Mouse (Mus musculus) heart, adult 2 months (tissue): Measurements from ENCODE around the gene Jak1. TPM values are rescaled to one million over a fixed set of nuclear protein-coding genes. Genes with fewer than 3 reads are reported as not detected.

Source experiments
- DNase-seq, 2 experiments: peaks; one replicate each; pipeline ENCODE4 v3.0.0; 2021
- H3K27ac ChIP-seq: fragments of 200-600 bp; 2 replicates; pipeline ENCODE4 v1.8.1; 2022
- H3K27me3 ChIP-seq: fragments of 200-500 bp; 2 replicates; pipeline ENCODE4 v1.6.1; 2012; ENCODE audit warnings: mild to moderate bottlenecking, low read length, inconsistent platforms, mixed read lengths; ENCODE audit not compliant: control insufficient read depth, insufficient read depth
- H3K36me3 ChIP-seq: fragments of 200-500 bp; 2 replicates; pipeline ENCODE4 v1.6.1; 2012; ENCODE audit warnings: low read length, inconsistent platforms; ENCODE audit not compliant: control insufficient read depth, insufficient read depth
- H3K4me1 ChIP-seq: fragments of 200-500 bp; 2 replicates; pipeline ENCODE4 v1.6.1; 2011; ENCODE audit warnings: low read length; ENCODE audit not compliant: control insufficient read depth, insufficient read depth
- H3K4me3 ChIP-seq: fragments of 200-600 bp; 2 replicates; pipeline ENCODE4 v1.8.1; 2022
- H3K79me2 ChIP-seq: fragments of 200-500 bp; replicated peaks from 2 replicates; pipeline ENCODE4 v1.6.1; 2012; ENCODE audit warnings: mild to moderate bottlenecking, inconsistent platforms, low read length, moderate library complexity, mixed read lengths; ENCODE audit not compliant: control insufficient read depth, insufficient read depth
- H3K9ac ChIP-seq: fragments of 200-500 bp; 2 replicates; pipeline ENCODE4 v1.6.1; 2012; ENCODE audit warnings: low read depth, mild to moderate bottlenecking, control low read depth, inconsistent platforms, low read length, mixed read lengths
- CTCF ChIP-seq: fragments of 200-600 bp; IDR thresholded peaks from 2 replicates; pipeline ENCODE4 v1.8.1; 2022; ENCODE audit warnings: antibody characterized with exemption, mild to moderate bottlenecking, moderate library complexity
- EP300 ChIP-seq: fragments of 200-500 bp; IDR thresholded peaks from 2 replicates; pipeline ENCODE4 v1.6.1; 2011; ENCODE audit warnings: low read depth, low read length, control low read depth; ENCODE audit not compliant: insufficient read depth
- POLR2A ChIP-seq: fragments of 200-500 bp; IDR thresholded peaks from 2 replicates; pipeline ENCODE4 v1.6.1; 2011; ENCODE audit warnings: mild to moderate bottlenecking, low read depth, low read length, control low read depth; ENCODE audit not compliant: insufficient read depth
- WGBS: fragments of 180-500 bp; shearing (Covaris S2); methylation state at CpG from one replicate; pipeline ENCODE4 v1.1.7; 2018; 5-methylcytosine and 5-hydroxymethylcytosine counted together
- intact Hi-C: fragments of 180-260 bp; cut with DNase I; formaldehyde crosslinking; loops from one replicate; pipeline ENCODE4 v1.15.1; 2025
- polyA plus RNA-seq: library from polyadenylated mRNA; depleted of rRNA; stranded (reverse); fragments of >200 nt; gene quantifications from 2 replicates; pipeline ENCODE4 v1.2.3, GENCODE M21; 2012
- total RNA-seq, 2 experiments: library from RNA; stranded (reverse); gene quantifications; 2 replicates each; pipeline ENCODE4 v1.2.3; 2021

Jak1 gene
- total and polyA plus RNA-seq, 3 experiments = 30.9 to 95.4 (median 86.7) TPM

DNA sequence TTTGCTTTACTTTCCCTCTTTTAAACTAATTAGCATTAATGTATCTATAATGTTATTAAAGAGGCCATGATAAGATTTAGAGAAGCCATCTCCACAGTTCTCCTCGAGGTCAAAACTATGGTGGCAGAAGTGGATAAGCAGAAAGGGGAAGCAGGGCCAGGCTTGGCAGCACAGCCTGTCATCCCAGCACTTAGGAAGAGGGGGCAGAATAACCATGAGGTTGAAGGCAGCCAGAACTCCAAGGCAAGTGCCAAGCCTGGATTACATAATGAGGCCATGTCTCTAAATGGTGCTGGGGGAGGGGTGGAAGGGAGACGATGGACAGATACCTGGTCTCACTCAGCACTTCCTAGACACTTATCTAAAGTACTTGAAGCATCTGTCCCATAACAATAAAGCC lies 66.7 kb downstream of the Jak1 start:
- TF ChIP-seq CTCF = peak; percentile 62
- TF ChIP-seq POLR2A = 0 out of 2 replicates have a peak, but pooled peaks have one; percentile 13
- peak; percentile 98 for TF ChIP-seq EP300
- intact Hi-C loops = no loop called here

DNA sequence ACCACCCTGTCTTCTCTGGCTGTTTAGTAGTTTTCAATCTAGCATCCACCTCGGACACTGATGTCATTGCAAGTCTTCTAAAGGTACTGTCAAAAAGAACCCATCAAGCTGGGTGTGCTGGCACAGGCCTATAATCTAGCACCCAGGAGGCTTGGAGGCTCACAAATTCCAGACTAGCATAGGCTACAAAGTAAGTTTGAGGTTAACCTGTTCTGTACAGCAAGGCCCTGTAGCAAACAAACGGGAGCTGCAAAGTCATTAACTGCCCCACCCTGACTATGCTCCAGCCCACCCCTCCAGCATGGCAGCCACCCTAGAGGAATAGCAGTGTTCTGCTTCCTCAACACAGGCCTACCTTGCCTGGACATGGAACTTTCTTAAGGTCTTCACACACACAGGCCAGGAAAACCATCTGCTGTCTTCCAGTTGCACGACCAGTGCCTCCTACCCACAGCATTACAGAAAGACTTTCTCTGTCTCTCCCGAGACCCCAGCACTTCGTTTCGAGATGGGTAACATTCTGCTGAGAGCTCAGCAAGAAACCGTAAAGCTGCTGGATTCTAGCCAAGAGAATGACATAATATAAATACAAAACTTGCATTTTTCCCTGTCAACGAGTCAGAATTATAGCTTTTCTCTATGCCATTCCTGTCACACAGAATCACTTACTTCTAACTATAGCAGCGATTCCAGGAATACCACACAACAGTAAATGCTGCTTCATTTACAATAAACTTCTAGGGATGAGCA lies 67.5 kb downstream of the Jak1 start:
- no peak for DNase-seq

More for the DNA sequence above, 66.7 kb downstream of the Jak1 start:
- Histone ChIP-seq H3K79me2 (peaks cover 2% of the 10 kb centered on the region; the same call in 1 of the 2 replicates), H3K27ac (no peak overlapping the region; the same call in 1 of the 2 replicates), H3K36me3 (peaks cover 19% of the 10 kb centered on the region), H3K27me3 (no peaks in the 10 kb centered on the region), H3K4me1 (peaks cover 20% of the 10 kb centered on the region), H3K4me3 (no peak overlapping the region), H3K9ac (no peak overlapping the region)
- peak; percentile 58 to 76 for DNase-seq
- 10% methylated on average over 2 of the region's 2 CpGs for WGBS

DNA sequence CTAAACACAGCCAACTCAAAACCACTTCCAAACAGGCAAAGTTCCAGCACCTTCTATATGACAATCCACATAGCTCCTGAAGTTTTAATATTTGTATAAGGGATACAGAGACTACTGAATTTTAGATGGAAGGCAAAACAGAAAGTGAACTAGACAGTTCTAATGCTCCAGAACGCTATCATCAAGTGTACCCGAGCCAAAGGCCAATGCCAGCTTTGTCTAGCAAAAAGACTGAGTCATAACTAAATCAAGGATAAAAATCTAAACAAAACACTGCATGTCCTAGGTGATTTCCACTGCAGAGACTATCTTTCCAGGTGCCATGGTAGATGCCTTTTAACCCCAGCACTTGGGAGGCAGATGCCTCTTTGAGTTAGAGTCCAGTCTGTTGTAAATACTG lies 68.7 kb downstream of the Jak1 start:
- Histone ChIP-seq H3K27ac (no peak overlapping the region), H3K36me3 (peaks cover 18% of the 10 kb centered on the region), H3K9ac (no peak overlapping the region), H3K27me3 (no peaks in the 10 kb centered on the region), H3K4me3 (no peak overlapping the region), H3K79me2 (peaks cover 2% of the 10 kb centered on the region; the same call in 1 of the 2 replicates), H3K4me1 (peaks cover 15% of the 10 kb centered on the region)
- intact Hi-C loops = no loop called here
- DNase-seq = no peak
- no peak for TF ChIP-seq EP300
- no peak for TF ChIP-seq CTCF
- no peak for TF ChIP-seq POLR2A
- WGBS = 35% methylated on average over 2 of the region's 2 CpGs

More for the DNA sequence above, 67.5 kb downstream of the Jak1 start:
- no peaks in the 10 kb centered on the region for H3K27me3 ChIP-seq
- TF ChIP-seq POLR2A (no peak), EP300 (no peak), CTCF (no peak)
- peaks cover 18% of the 10 kb centered on the region for H3K36me3 ChIP-seq
- H3K9ac ChIP-seq = no peak overlapping the region
- peaks cover 19% of the 10 kb centered on the region for H3K4me1 ChIP-seq
- no peak overlapping the region for H3K4me3 ChIP-seq
- intact Hi-C loops = no loop called here
- 56% methylated on average over 9 of the region's 9 CpGs for WGBS
- H3K79me2 ChIP-seq = peaks cover 2% of the 10 kb centered on the region; the same call in 1 of the 2 replicates
- no peak overlapping the region for H3K27ac ChIP-seq

DNA sequence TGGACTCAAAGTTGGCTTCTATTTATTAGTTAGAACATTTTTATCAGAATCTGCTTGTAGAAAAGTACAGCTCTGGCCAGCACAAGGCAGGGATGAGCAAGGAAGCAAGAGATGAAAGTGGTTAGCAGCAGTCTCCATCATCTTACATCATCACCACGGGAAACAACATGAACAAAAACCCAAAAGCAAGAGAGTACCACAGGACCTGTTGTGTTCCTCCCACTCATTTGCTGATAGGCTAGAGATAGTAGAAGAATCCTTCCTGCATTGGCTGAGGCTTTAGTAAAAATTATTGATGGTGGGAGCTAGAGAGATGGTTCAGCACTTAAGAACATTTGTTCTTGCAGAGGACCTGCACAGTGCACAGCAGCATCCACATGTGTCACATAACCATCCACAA lies 70.9 kb downstream of the Jak1 start:
- Histone ChIP-seq H3K4me1 (peaks cover 15% of the 10 kb centered on the region), H3K9ac (no peak overlapping the region), H3K36me3 (peaks cover 18% of the 10 kb centered on the region), H3K27ac (no peak overlapping the region), H3K27me3 (no peaks in the 10 kb centered on the region), H3K4me3 (no peak overlapping the region), H3K79me2 (0 out of 2 replicates have a peak, but pooled peaks cover 2% of the 10 kb centered on the region)
- intact Hi-C loops = no loop called here
- no peak for DNase-seq
- WGBS = 47% methylated on average over 1 of the region's 1 CpGs
- TF ChIP-seq POLR2A (no peak), CTCF (no peak), EP300 (no peak)

DNA sequence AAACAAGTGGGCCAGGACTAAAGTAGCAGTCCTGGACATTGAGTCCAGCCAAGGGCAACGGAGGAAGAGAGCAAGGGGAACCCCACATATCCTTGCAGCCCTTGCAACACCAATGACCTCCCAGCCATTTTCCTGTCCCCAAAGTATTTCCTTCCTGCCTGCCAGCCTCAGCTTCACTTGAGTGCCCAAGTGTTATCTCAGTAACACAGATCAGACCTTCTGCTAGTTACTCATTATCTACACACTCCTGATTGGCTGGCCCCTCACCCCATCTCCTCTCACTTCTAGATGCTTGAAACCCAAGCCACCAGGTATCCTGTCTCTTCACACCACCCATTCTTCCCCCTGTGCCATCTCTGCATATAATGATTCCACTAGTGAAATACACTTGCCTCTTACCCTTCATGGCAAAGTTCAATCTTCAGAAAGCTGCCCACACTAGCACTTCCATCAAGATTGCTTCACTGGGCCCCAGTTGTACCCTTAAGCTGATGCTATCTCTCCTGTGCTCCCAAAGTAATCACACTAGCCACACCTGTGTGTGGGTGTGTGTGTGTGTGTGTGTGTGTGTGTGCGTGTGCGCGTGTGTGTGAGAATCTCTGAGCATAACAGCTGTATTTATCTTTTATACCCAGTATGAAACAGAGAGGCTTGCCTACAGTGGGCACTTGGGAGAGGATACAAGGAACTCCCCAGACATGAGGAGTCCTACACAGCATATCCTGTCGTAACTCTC lies 72.7 kb downstream of the Jak1 start:
- Histone ChIP-seq H3K27ac (no peak overlapping the region), H3K4me3 (no peak overlapping the region), H3K27me3 (no peaks in the 10 kb centered on the region), H3K9ac (no peak overlapping the region), H3K4me1 (peaks cover 5% of the 10 kb centered on the region), H3K79me2 (0 out of 2 replicates have a peak, but pooled peaks cover 2% of the 10 kb centered on the region), H3K36me3 (peaks cover 14% of the 10 kb centered on the region)
- TF ChIP-seq EP300 (no peak), CTCF (no peak), POLR2A (no peak)
- intact Hi-C loops = no loop called here
- DNase-seq = no peak
- WGBS = 87% methylated on average over 5 of the region's 5 CpGs

DNA sequence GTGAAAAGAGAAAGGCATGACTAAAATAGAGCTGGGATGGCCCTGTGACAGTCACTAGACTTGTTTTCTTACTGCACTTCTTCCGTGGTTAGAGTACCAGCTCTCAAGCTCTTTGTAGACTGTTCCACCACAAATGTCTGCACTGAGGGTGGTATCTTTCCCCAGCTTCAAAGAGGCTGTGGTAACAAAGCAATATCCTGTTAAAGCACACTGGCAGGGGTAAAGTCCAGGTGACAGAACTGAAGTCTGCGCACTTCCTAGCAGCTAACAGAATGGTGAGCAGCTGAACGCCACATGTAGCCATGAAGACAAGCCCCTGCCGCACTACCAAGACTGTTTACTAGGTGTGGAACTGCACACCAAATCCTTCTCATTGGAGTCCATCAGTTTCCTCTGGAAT lies 77.7 kb downstream of the Jak1 start:
- Histone ChIP-seq H3K36me3 (peaks cover 17% of the 10 kb centered on the region), H3K9ac (no peak overlapping the region), H3K27ac (no peak overlapping the region), H3K79me2 (no peaks in the 10 kb centered on the region), H3K4me1 (peaks cover 8% of the 10 kb centered on the region), H3K27me3 (no peaks in the 10 kb centered on the region), H3K4me3 (no peak overlapping the region)
- no peak for TF ChIP-seq EP300
- TF ChIP-seq CTCF = no peak
- TF ChIP-seq POLR2A = no peak
- DNase-seq = no peak
- intact Hi-C loops = no loop called here
- 92% methylated on average over 4 of the region's 4 CpGs for WGBS
